Mouse (Mus musculus): ENCODE measurements at regions not wholly inside any gene's neighbourhood (a gene's known extent, or its start where the extent isn't known, plus 50 kb on each side); places are given as distances from the start of the nearest gene placed in this dataset.

- no peaks in the 10 kb centered on the region for H3K27me3 ChIP-seq (ENCODE audit: control insufficient read depth, insufficient read depth, low read depth, low read length)
- no peak overlapping the region for H3K27ac ChIP-seq (ENCODE audit: low read length)
- H3K4me2 ChIP-seq (ENCODE audit: low read length), result no peak overlapping the region
- 62% methylated on average over 1 of the region's 1 CpGs for WGBS
- H3K9me3 ChIP-seq (replicated peaks; ENCODE audit: control insufficient read depth, low read length, poor library complexity, severe bottlenecking), result no peaks in the 10 kb centered on the region
- no peak overlapping the region for H3K9ac ChIP-seq (ENCODE audit: low read depth, low read length)
- no peaks in the 10 kb centered on the region for H3K4me1 ChIP-seq (ENCODE audit: control insufficient read depth, insufficient read depth, low read length)
- H3K36me3 ChIP-seq (ENCODE audit: control insufficient read depth, insufficient read depth, low read length), result no peaks in the 10 kb centered on the region
- ATAC-seq, result no peak
- H3K4me3 ChIP-seq (ENCODE audit: low read depth, low read length), result no peak overlapping the region
These were observed 148.8 kb downstream of the Ccser2 start for GRCm38 (mm10) chr14:36819826-36820225.

DNA sequence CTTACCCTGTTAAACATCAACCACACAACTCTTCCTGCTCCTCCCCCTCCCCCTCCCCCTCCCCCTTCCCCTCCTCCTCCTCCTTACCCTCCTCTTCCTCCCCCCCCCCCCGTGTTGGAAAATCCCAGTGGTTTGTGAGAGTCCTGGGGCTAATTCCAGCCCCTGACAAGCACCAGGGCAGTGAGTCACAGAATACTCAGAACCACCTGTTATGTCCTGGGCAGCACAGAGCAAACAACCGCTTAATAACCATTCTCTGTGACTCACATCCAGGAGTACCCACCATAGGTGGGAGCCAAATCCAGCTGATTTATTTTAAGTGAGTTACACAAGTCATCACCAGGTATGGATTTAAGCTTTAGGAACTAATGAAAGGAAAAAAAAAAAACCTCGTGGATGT is 166.2 kb downstream of the Ccser2 start:
- Histone ChIP-seq H3K36me3 (ENCODE audit: control insufficient read depth, insufficient read depth, low read length) (no peaks in the 10 kb centered on the region), H3K4me1 (ENCODE audit: control insufficient read depth, insufficient read depth, low read length) (no peaks in the 10 kb centered on the region), H3K27ac (ENCODE audit: low read length) (no peak overlapping the region), H3K9me3 (replicated peaks; ENCODE audit: control insufficient read depth, low read length, poor library complexity, severe bottlenecking) (no peaks in the 10 kb centered on the region), H3K27me3 (ENCODE audit: control insufficient read depth, insufficient read depth, low read depth, low read length) (no peaks in the 10 kb centered on the region), H3K4me3 (ENCODE audit: low read depth, low read length) (no peak overlapping the region), H3K9ac (ENCODE audit: low read depth, low read length) (no peak overlapping the region), H3K4me2 (ENCODE audit: low read length) (no peak overlapping the region)
- no peak for ATAC-seq
- 84% methylated on average over 2 of the region's 3 CpGs for WGBS

DNA sequence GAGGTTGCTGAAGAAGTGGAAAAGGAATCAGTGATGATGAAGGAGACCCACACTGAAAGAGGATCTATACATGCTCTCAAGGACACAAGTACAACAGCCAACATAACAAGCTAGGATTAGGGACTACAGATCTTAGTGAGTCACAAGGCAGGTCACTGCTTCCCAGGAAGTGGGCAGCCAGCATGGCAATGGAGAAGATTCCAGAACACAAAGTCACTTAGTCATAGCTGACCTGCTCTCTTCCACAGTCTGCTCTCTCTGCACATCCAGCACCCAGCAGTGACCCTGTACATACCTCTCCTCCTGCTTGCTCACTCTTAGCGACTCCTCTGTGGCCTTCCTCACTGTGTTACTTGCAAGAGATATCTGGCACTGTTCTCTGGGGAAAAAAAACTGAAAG is 168.8 kb downstream of the Ccser2 start:
- Histone ChIP-seq H3K36me3 (ENCODE audit: control insufficient read depth, insufficient read depth, low read length) (no peaks in the 10 kb centered on the region), H3K27ac (ENCODE audit: low read length) (no peak overlapping the region), H3K9me3 (replicated peaks; ENCODE audit: control insufficient read depth, low read length, poor library complexity, severe bottlenecking) (no peaks in the 10 kb centered on the region), H3K9ac (ENCODE audit: low read depth, low read length) (no peak overlapping the region), H3K4me2 (ENCODE audit: low read length) (no peak overlapping the region), H3K27me3 (ENCODE audit: control insufficient read depth, insufficient read depth, low read depth, low read length) (no peaks in the 10 kb centered on the region), H3K4me3 (ENCODE audit: low read depth, low read length) (no peak overlapping the region), H3K4me1 (ENCODE audit: control insufficient read depth, insufficient read depth, low read length) (no peaks in the 10 kb centered on the region)
- WGBS, result 89% methylated on average over 1 of the region's 1 CpGs
- no peak for ATAC-seq

- Histone ChIP-seq H3K4me1 (ENCODE audit: control insufficient read depth, insufficient read depth, low read length) (no peaks in the 10 kb centered on the region), H3K27me3 (ENCODE audit: control insufficient read depth, insufficient read depth, low read depth, low read length) (no peaks in the 10 kb centered on the region), H3K9me3 (replicated peaks; ENCODE audit: control insufficient read depth, low read length, poor library complexity, severe bottlenecking) (no peaks in the 10 kb centered on the region), H3K36me3 (ENCODE audit: control insufficient read depth, insufficient read depth, low read length) (no peaks in the 10 kb centered on the region), H3K9ac (ENCODE audit: low read depth, low read length) (no peak overlapping the region), H3K4me2 (ENCODE audit: low read length) (no peak overlapping the region), H3K4me3 (ENCODE audit: low read depth, low read length) (no peak overlapping the region), H3K27ac (ENCODE audit: low read length) (no peak overlapping the region)
- ATAC-seq, result no peak
- whole genome bisulfite sequencing, result 85% methylated on average over 2 of the region's 2 CpGs
These were observed 186.7 kb downstream of the Ccser2 start for GRCm38 (mm10) chr14:36781882-36782281.

DNA sequence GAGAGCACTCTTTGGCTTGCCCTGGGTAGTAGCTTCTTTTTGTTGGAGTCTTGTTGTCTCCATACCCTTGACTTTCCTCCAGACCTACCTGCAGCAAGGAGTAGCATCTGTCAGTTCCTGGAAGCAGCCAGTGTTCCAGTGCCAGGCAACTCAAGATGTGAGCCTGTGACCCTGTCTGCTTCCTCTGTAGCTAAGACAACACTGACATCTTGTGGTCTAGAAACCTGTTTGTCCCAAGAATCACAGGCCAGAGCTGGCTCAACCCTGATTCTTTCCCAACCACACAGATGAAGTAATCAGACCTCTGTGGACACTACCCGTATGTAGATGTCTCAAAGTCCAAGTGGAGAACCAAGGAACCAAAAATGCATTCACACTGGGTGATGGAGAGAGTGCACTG is 189.6 kb downstream of the Ccser2 start:
- Histone ChIP-seq H3K4me1 (ENCODE audit: control insufficient read depth, insufficient read depth, low read length) (no peaks in the 10 kb centered on the region), H3K27ac (ENCODE audit: low read length) (no peak overlapping the region), H3K9ac (ENCODE audit: low read depth, low read length) (no peak overlapping the region), H3K36me3 (ENCODE audit: control insufficient read depth, insufficient read depth, low read length) (no peaks in the 10 kb centered on the region), H3K4me2 (ENCODE audit: low read length) (no peak overlapping the region), H3K9me3 (replicated peaks; ENCODE audit: control insufficient read depth, low read length, poor library complexity, severe bottlenecking) (no peaks in the 10 kb centered on the region), H3K27me3 (ENCODE audit: control insufficient read depth, insufficient read depth, low read depth, low read length) (no peaks in the 10 kb centered on the region), H3K4me3 (ENCODE audit: low read depth, low read length) (no peak overlapping the region)
- WGBS, result 64% methylated on average over 1 of the region's 1 CpGs
- peak; percentile 87 for ATAC-seq

DNA sequence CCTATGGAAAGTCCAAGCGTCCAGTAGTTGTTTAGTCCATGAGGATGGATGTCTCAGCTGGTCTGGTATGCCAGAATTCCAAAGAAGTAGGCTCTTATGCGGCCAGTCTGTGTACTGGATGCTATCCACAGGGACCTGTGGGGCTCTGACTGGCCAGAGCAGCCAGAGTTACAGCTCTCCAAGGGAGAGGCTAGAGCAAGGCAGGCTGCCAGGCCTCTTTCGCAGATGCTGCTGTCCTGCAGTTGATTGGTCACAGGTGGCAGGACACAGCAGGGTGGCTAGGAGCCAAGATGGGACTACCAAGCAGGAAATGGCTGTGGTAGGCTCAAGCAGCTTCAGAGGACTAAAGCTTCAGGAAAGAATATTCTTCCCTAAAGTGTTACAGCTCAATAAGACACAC is 194.2 kb downstream of the Ccser2 start:
- no peaks in the 10 kb centered on the region for H3K4me1 ChIP-seq (ENCODE audit: control insufficient read depth, insufficient read depth, low read length)
- H3K9ac ChIP-seq (ENCODE audit: low read depth, low read length), result no peak overlapping the region
- 90% methylated on average over 3 of the region's 3 CpGs for WGBS
- H3K9me3 ChIP-seq (replicated peaks; ENCODE audit: control insufficient read depth, low read length, poor library complexity, severe bottlenecking), result no peaks in the 10 kb centered on the region
- no peaks in the 10 kb centered on the region for H3K27me3 ChIP-seq (ENCODE audit: control insufficient read depth, insufficient read depth, low read depth, low read length)
- no peak overlapping the region for H3K27ac ChIP-seq (ENCODE audit: low read length)
- no peak for ATAC-seq
- no peak overlapping the region for H3K4me2 ChIP-seq (ENCODE audit: low read length)
- H3K36me3 ChIP-seq (ENCODE audit: control insufficient read depth, insufficient read depth, low read length), result no peaks in the 10 kb centered on the region
- no peak overlapping the region for H3K4me3 ChIP-seq (ENCODE audit: low read depth, low read length)

GRCm38 (mm10) chr14:36764377-36764776 is 204.2 kb downstream of the Ccser2 start:
- ATAC-seq, result no peak
- 84% methylated on average over 4 of the region's 4 CpGs for WGBS
- H3K9me3 ChIP-seq (replicated peaks; ENCODE audit: control insufficient read depth, low read length, poor library complexity, severe bottlenecking), result no peaks in the 10 kb centered on the region

DNA sequence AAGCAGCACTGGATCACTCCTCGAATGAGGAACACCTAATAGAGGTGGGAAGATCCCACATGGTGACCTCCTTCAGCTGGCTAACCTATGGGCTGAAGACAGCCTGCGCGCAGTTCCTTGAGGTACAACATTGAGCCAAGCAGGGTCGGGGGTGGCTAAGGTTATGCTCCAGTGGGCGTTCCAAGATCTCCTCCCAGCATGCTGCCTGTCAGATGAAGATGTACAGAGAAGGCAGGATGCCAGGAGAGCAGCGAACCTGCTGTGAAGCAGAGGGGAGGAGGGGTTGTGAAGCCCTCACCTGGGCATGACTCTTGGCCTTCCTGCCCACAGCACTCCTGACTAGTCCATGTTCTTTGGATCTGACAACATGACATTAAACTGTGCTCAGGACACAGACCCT is 212.5 kb downstream of the Ccser2 start:
- no peaks in the 10 kb centered on the region for H3K27me3 ChIP-seq (ENCODE audit: control insufficient read depth, insufficient read depth, low read depth, low read length)
- H3K9ac ChIP-seq (ENCODE audit: low read depth, low read length), result no peak overlapping the region
- no peak overlapping the region for H3K27ac ChIP-seq (ENCODE audit: low read length)
- ATAC-seq, result no peak
- no peak overlapping the region for H3K4me3 ChIP-seq (ENCODE audit: low read depth, low read length)
- H3K36me3 ChIP-seq (ENCODE audit: control insufficient read depth, insufficient read depth, low read length), result no peaks in the 10 kb centered on the region
- no peaks in the 10 kb centered on the region for H3K9me3 ChIP-seq (replicated peaks; ENCODE audit: control insufficient read depth, low read length, poor library complexity, severe bottlenecking)
- H3K4me1 ChIP-seq (ENCODE audit: control insufficient read depth, insufficient read depth, low read length), result no peaks in the 10 kb centered on the region
- no peak overlapping the region for H3K4me2 ChIP-seq (ENCODE audit: low read length)
- 77% methylated on average over 6 of the region's 6 CpGs for WGBS

More at GRCm38 (mm10) chr14:36764377-36764776, 204.2 kb downstream of the Ccser2 start:
- Histone ChIP-seq H3K27ac (ENCODE audit: low read length) (no peak overlapping the region), H3K4me3 (ENCODE audit: low read depth, low read length) (no peak overlapping the region), H3K4me1 (ENCODE audit: control insufficient read depth, insufficient read depth, low read length) (no peaks in the 10 kb centered on the region), H3K4me2 (ENCODE audit: low read length) (no peak overlapping the region), H3K9ac (ENCODE audit: low read depth, low read length) (no peak overlapping the region), H3K27me3 (ENCODE audit: control insufficient read depth, insufficient read depth, low read depth, low read length) (no peaks in the 10 kb centered on the region), H3K36me3 (ENCODE audit: control insufficient read depth, insufficient read depth, low read length) (no peaks in the 10 kb centered on the region)

- no peak for ATAC-seq
These were observed 220.3 kb downstream of the Ccser2 start for GRCm38 (mm10) chr14:36748130-36748883.

More at GRCm38 (mm10) chr14:36748130-36748883, 220.3 kb downstream of the Ccser2 start:
- H3K36me3 ChIP-seq (ENCODE audit: control insufficient read depth, insufficient read depth, low read length), result no peaks in the 10 kb centered on the region
- WGBS, result 95% methylated on average over 6 of the region's 6 CpGs
- H3K27ac ChIP-seq (ENCODE audit: low read length), result no peak overlapping the region
- H3K4me2 ChIP-seq (ENCODE audit: low read length), result no peak overlapping the region
- H3K4me1 ChIP-seq (ENCODE audit: control insufficient read depth, insufficient read depth, low read length), result no peaks in the 10 kb centered on the region
- H3K9ac ChIP-seq (ENCODE audit: low read depth, low read length), result no peak overlapping the region
- no peak overlapping the region for H3K4me3 ChIP-seq (ENCODE audit: low read depth, low read length)
- H3K27me3 ChIP-seq (ENCODE audit: control insufficient read depth, insufficient read depth, low read depth, low read length), result no peaks in the 10 kb centered on the region
- H3K9me3 ChIP-seq (replicated peaks; ENCODE audit: control insufficient read depth, low read length, poor library complexity, severe bottlenecking), result 0 out of 2 replicates have a peak, but pooled peaks cover 3% of the 10 kb centered on the region

Data from midbrain, embryonic 16.5 days (tissue).